Mouse (Mus musculus) G1E (cell line): Measurements from ENCODE around the gene Tnfrsf13c. TPM values are rescaled to one million over a fixed set of nuclear protein-coding genes. Genes with fewer than 3 reads are reported as not detected.
A peak's percentile ranks its signal among the peaks of the same experiment; 100 is the strongest.

ENCODE experiments used
- ATAC-seq: 2 replicates; pipeline ENCODE4 v1.8.0; 2016; ENCODE audit warnings: mild to moderate bottlenecking; ENCODE audit not compliant: insufficient number of reproducible peaks, poor library complexity, low FRiP score, severe bottlenecking; ENCODE audit errors: extremely low read depth
- DNase-seq: peaks from one replicate; pipeline ENCODE4 v3.0.0; 2012; ENCODE audit warnings: low spot score
- H3K27me3 ChIP-seq: 2 replicates; pipeline ENCODE4 v1.6.1; 2012; ENCODE audit warnings: mild to moderate bottlenecking, low read length, inconsistent platforms; ENCODE audit not compliant: insufficient read depth
- H3K36me3 ChIP-seq: replicated peaks from 2 replicates; pipeline ENCODE3; 2012; ENCODE audit warnings: mild to moderate bottlenecking, inconsistent platforms
- H3K4me1 ChIP-seq: 2 replicates; pipeline ENCODE4 v1.6.1; 2012; ENCODE audit warnings: low read depth, low read length, inconsistent platforms, mixed read lengths; ENCODE audit not compliant: insufficient read depth
- H3K4me3 ChIP-seq: 2 replicates; pipeline ENCODE4 v1.5.1; 2012; ENCODE audit warnings: low read depth, mild to moderate bottlenecking, inconsistent platforms, low read length, moderate library complexity, mixed read lengths
- H3K9me3 ChIP-seq: replicated peaks from 2 replicates; pipeline ENCODE4 v1.6.1; 2012; ENCODE audit warnings: inconsistent platforms
- CTCF ChIP-seq: IDR thresholded peaks from 2 replicates; pipeline ENCODE4 v1.5.1; 2012; ENCODE audit warnings: low read depth, low read length, inconsistent platforms, mixed read lengths
- GATA1 ChIP-seq: IDR thresholded peaks from 2 replicates; pipeline ENCODE4 v1.6.1; 2012; ENCODE audit warnings: borderline replicate concordance, low read length, inconsistent platforms, mixed read lengths
- GATA2 ChIP-seq: IDR thresholded peaks from 2 replicates; pipeline ENCODE4 v1.6.1; 2012; ENCODE audit warnings: low read depth, low read length, inconsistent platforms, borderline replicate concordance
- POLR2AphosphoS5 ChIP-seq: IDR thresholded peaks from 2 replicates; pipeline ENCODE4 v1.6.1; 2012; ENCODE audit warnings: low read depth, low read length, inconsistent platforms; ENCODE audit not compliant: insufficient replicate concordance
- TAL1 ChIP-seq: conservative IDR thresholded peaks from 2 replicates; pipeline ENCODE4 v1.6.1; 2012; ENCODE audit warnings: low read depth, low read length, inconsistent platforms, mixed read lengths
- polyA plus RNA-seq: library from polyadenylated mRNA; stranded (reverse); fragments of >175 nt; gene quantifications from 2 replicates; pipeline ENCODE4 v1.2.3, GENCODE M21; 2012
- total RNA-seq, 2 experiments: library from RNA; stranded (forward) in 1 of 2; stranded (reverse) in 1 of 2; fragments of 200-1000 nt in 1 of 2; fragments of >200 nt in 1 of 2; fragmentation: Nextera tagmentation in 1 of 2; gene quantifications; 2 replicates each; pipeline ENCODE4 v1.2.3; 2014 to 2017

Gene Tnfrsf13c
- total and polyA plus RNA-seq, 3 experiments = 0.65 to 1.6 (median 0.71) TPM

GRCm38 (mm10) chr15:82183596-82183995 is 40.6 kb downstream of the Tnfrsf13c start:
- TF ChIP-seq CTCF = no peak
- no peak for TF ChIP-seq POLR2AphosphoS5
- TF ChIP-seq GATA2 = no peak
- no peak for TF ChIP-seq TAL1
- TF ChIP-seq GATA1 = no peak
- H3K9me3 ChIP-seq = peaks cover 23% of the 10 kb centered on the region
- DNase-seq = no peak
- H3K36me3 ChIP-seq = peaks cover 100% of the 10 kb centered on the region
- H3K4me1 ChIP-seq = peaks cover 60% of the 10 kb centered on the region
- H3K27me3 ChIP-seq = peaks cover 4% of the 10 kb centered on the region; the same call in 1 of the 2 replicates
- peak overlapping the region; percentile 46; the same call in 1 of the 2 replicates for H3K4me3 ChIP-seq
- ATAC-seq = no peak

DNA sequence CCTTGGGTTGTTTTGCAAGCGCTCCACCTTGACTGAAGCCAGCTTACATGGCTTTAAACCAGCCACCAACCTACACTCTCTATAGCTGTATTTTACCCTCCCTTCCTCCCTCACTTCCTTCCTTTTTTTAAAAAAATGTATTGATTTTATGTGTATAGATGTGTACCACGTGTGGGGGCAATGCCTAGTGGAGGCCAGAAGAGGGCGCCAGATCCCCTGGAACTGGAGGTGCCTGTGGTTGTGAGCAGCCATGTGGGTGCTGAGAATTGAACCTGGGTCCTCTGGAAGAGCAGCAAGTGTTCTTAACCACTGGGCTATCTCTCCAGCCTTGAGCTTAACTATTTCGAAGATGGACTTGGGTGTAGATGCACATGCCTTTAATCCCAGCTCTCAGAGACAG is 41.9 kb downstream of the Tnfrsf13c start:
- ATAC-seq = no peak

DNA sequence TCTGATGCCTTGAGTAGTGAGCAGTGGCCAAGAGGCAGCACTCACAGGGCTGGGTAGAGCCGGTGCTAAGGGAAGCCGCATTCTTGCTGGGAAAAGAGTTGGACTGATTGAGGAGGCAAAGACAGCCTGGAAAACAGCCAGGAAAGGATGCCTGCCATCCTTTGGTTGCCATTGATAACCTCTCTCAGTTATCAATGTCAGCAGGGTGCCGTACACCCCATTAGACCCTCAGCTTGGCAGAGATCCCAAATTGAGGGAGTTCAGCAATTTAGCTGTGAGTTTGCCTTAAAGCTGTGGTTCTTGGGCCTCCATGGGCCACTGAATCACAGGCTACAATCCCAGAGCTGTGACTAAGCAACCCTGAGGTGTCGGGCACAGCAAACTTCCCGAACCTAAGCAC is 43.0 kb downstream of the Tnfrsf13c start:
- Histone ChIP-seq H3K4me1 (peaks cover 41% of the 10 kb centered on the region), H3K9me3 (peaks cover 18% of the 10 kb centered on the region), H3K4me3 (no peak overlapping the region), H3K27me3 (peaks cover 4% of the 10 kb centered on the region; the same call in 1 of the 2 replicates), H3K36me3 (peaks cover 99% of the 10 kb centered on the region)
- DNase-seq = peak; percentile 40
- TF ChIP-seq POLR2AphosphoS5 (no peak), CTCF (no peak), TAL1 (no peak), GATA2 (no peak), GATA1 (no peak)
- ATAC-seq = no peak

More for the DNA sequence above, 41.9 kb downstream of the Tnfrsf13c start:
- peaks cover 4% of the 10 kb centered on the region; the same call in 1 of the 2 replicates for H3K27me3 ChIP-seq
- peaks cover 100% of the 10 kb centered on the region for H3K36me3 ChIP-seq
- peak overlapping the region; percentile 33; the same call in 1 of the 2 replicates for H3K4me3 ChIP-seq
- peaks cover 52% of the 10 kb centered on the region for H3K4me1 ChIP-seq
- TF ChIP-seq TAL1 (no peak), GATA2 (no peak), POLR2AphosphoS5 (no peak), GATA1 (no peak), CTCF (no peak)
- H3K9me3 ChIP-seq = peaks cover 23% of the 10 kb centered on the region
- no peak for DNase-seq

DNA sequence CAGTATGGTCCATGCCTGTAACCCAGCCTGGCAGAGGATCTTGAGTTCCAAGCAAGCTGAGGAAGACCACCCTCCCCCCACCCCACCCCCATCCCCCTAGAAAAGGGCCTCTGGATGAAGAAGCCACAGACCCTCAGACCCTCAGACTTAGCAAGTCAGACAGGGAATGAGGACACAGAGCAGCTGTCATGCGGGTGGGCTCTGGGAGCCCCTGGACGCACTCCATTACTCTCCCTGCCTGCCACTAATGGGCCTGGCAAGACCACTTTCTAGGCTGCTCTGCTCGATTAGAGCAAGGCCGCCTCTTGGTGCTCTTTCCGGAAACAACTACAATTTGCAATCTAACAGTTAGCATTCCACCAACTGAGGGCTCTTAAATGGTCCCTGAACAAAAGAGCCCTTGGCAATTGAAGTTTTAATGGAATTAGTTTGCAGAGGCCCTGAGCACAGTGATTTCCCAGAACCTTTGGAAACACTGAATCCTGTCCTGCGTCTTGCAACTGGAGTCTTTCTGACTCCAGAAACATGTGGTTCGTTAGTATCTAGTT is 46.4 kb downstream of the Tnfrsf13c start:
- peaks cover 4% of the 10 kb centered on the region; the same call in 1 of the 2 replicates for H3K27me3 ChIP-seq
- H3K36me3 ChIP-seq = peaks cover 98% of the 10 kb centered on the region
- ATAC-seq (no peak), DNase-seq (no peak)
- TF ChIP-seq POLR2AphosphoS5 (no peak), TAL1 (no peak), CTCF (no peak), GATA2 (no peak), GATA1 (no peak)
- no peak overlapping the region for H3K4me3 ChIP-seq
- H3K9me3 ChIP-seq = peaks cover 18% of the 10 kb centered on the region
- H3K4me1 ChIP-seq = peaks cover 7% of the 10 kb centered on the region

DNA sequence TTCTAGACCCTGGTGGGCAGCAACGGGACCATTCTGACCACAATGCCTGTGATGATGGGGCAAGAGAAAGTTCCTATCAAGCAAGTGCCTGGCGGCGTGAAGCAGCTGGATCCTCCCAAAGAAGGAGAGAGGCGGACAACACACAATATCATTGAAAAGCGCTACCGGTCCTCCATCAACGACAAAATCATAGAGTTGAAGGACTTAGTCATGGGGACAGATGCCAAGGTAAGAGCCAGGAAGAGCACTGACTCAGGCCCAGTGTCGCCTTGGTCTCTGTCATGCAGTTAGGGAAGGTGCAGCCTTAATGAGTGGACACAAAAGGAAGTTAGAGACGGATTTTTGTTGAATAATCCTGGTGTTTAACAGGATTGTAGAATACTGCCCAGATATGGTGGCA is 49.1 kb downstream of the Tnfrsf13c start:
- ATAC-seq (no peak), DNase-seq (no peak)
- Histone ChIP-seq H3K4me1 (no peaks in the 10 kb centered on the region; the same call in 1 of the 2 replicates), H3K27me3 (no peaks in the 10 kb centered on the region), H3K4me3 (no peak overlapping the region), H3K9me3 (peaks cover 6% of the 10 kb centered on the region; the same call in 1 of the 2 replicates), H3K36me3 (peaks cover 98% of the 10 kb centered on the region)
- no peak for TF ChIP-seq TAL1
- TF ChIP-seq CTCF = no peak
- no peak for TF ChIP-seq POLR2AphosphoS5
- TF ChIP-seq GATA1 = no peak
- no peak for TF ChIP-seq GATA2

DNA sequence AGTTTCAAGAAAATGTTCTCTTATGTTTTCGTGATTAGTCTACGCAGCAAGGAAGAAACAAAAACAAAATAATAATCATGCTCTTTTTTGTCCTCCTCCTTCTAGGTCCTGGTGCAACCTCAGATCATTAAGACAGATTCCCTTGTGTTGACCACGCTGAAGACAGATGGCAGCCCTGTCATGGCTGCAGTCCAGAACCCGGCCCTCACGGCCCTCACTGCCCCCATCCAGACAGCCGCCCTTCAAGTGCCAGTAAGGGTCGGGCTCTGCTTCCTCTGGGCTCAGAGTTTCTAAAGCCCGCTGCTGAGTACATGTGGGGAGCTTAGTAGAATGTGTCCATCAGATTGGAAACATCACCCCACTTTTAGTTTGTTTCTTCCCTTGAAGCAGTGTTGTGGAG is 51.5 kb downstream of the Tnfrsf13c start:
- ATAC-seq (no peak), DNase-seq (no peak)
- no peaks in the 10 kb centered on the region for H3K27me3 ChIP-seq
- H3K4me1 ChIP-seq = peaks cover 15% of the 10 kb centered on the region
- TF ChIP-seq CTCF (no peak), GATA1 (no peak), POLR2AphosphoS5 (no peak), TAL1 (no peak), GATA2 (no peak)
- H3K4me3 ChIP-seq = no peak overlapping the region
- no peaks in the 10 kb centered on the region for H3K9me3 ChIP-seq
- H3K36me3 ChIP-seq = peaks cover 98% of the 10 kb centered on the region

Other genes starting within 250 kb of the Tnfrsf13c start
Only the 20 nearest of the 21 such genes appear.
- 49.8 and 50.1 TPM in 2 replicates for gene Xrcc6, start 236.5 kb downstream of the Tnfrsf13c start, total RNA-seq (2014; fragmentation: Nextera tagmentation)
- 114 and 154 TPM in 2 replicates for gene Xrcc6, start 236.5 kb downstream of the Tnfrsf13c start, total RNA-seq (2017)
- gene Xrcc6, start 236.5 kb downstream of the Tnfrsf13c start, polyA plus RNA-seq = 10.1 and 12.4 TPM in 2 replicates
- 38.2 and 57.9 TPM in 2 replicates for gene Desi1, start 190.5 kb downstream of the Tnfrsf13c start, total RNA-seq (2014; fragmentation: Nextera tagmentation)
- gene Desi1, start 190.5 kb downstream of the Tnfrsf13c start, total RNA-seq (2017) = 5.4 and 6.1 TPM in 2 replicates
- 45.4 and 60.0 TPM in 2 replicates for gene Desi1, start 190.5 kb downstream of the Tnfrsf13c start, polyA plus RNA-seq
- 181 TPM in 2 replicates for gene Snu13, start 176.8 kb downstream of the Tnfrsf13c start, total RNA-seq (2014; fragmentation: Nextera tagmentation)
- gene Snu13, start 176.8 kb downstream of the Tnfrsf13c start, total RNA-seq (2017) = 269 and 279 TPM in 2 replicates
- gene Snu13, start 176.8 kb downstream of the Tnfrsf13c start, polyA plus RNA-seq = 80.5 and 283 TPM in 2 replicates
- not detected in 2 replicates for gene 4930407I10Rik, start 165.2 kb downstream of the Tnfrsf13c start, total RNA-seq (2014; fragmentation: Nextera tagmentation)
- 0.16 TPM in 1 of 2 replicates, not detected in the other for gene 4930407I10Rik, start 165.2 kb downstream of the Tnfrsf13c start, total RNA-seq (2017)
- gene 4930407I10Rik, start 165.2 kb downstream of the Tnfrsf13c start, polyA plus RNA-seq = not detected in 2 replicates
- gene Mei1, start 154.4 kb downstream of the Tnfrsf13c start, total RNA-seq (2014; fragmentation: Nextera tagmentation) = not detected in 2 replicates
- gene Mei1, start 154.4 kb downstream of the Tnfrsf13c start, total RNA-seq (2017) = 0.05 TPM in 1 of 2 replicates, not detected in the other
- not detected in 2 replicates for gene Mei1, start 154.4 kb downstream of the Tnfrsf13c start, polyA plus RNA-seq
- 9.0 and 16.7 TPM in 2 replicates for gene Ccdc134, start 96.4 kb downstream of the Tnfrsf13c start, total RNA-seq (2014; fragmentation: Nextera tagmentation)
- 29.7 and 31.7 TPM in 2 replicates for gene Ccdc134, start 96.4 kb downstream of the Tnfrsf13c start, total RNA-seq (2017)
- gene Ccdc134, start 96.4 kb downstream of the Tnfrsf13c start, polyA plus RNA-seq = 5.5 and 13.9 TPM in 2 replicates
- 97.6 and 164 TPM in 2 replicates for gene Srebf2, start 77.2 kb downstream of the Tnfrsf13c start, total RNA-seq (2014; fragmentation: Nextera tagmentation)
- 42.5 and 48.5 TPM in 2 replicates for gene Srebf2, start 77.2 kb downstream of the Tnfrsf13c start, total RNA-seq (2017)
- 440 and 648 TPM in 2 replicates for gene Srebf2, start 77.2 kb downstream of the Tnfrsf13c start, polyA plus RNA-seq
- not detected in 2 replicates for gene Shisa8, start 11.6 kb downstream of the Tnfrsf13c start, total RNA-seq (2014; fragmentation: Nextera tagmentation)
- gene Shisa8, start 11.6 kb downstream of the Tnfrsf13c start, total RNA-seq (2017) = 0.05 TPM in 1 of 2 replicates, not detected in the other
- not detected in 2 replicates for gene Shisa8, start 11.6 kb downstream of the Tnfrsf13c start, polyA plus RNA-seq
- 70.7 and 84.1 TPM in 2 replicates for gene Cenpm, start 20.4 kb upstream of the Tnfrsf13c start, total RNA-seq (2014; fragmentation: Nextera tagmentation)
- 13.7 and 15.7 TPM in 2 replicates for gene Cenpm, start 20.4 kb upstream of the Tnfrsf13c start, total RNA-seq (2017)
- gene Cenpm, start 20.4 kb upstream of the Tnfrsf13c start, polyA plus RNA-seq = 103 and 105 TPM in 2 replicates
- not detected in 2 replicates for gene 1500009C09Rik, start 28.0 kb upstream of the Tnfrsf13c start, total RNA-seq (2014; fragmentation: Nextera tagmentation)
- not detected in 2 replicates for gene 1500009C09Rik, start 28.0 kb upstream of the Tnfrsf13c start, total RNA-seq (2017)
- not detected in 2 replicates for gene 1500009C09Rik, start 28.0 kb upstream of the Tnfrsf13c start, polyA plus RNA-seq
- gene Sept3, start 50.5 kb upstream of the Tnfrsf13c start, total RNA-seq (2014; fragmentation: Nextera tagmentation) = not detected in 2 replicates
- 0.05 and 0.12 TPM in 2 replicates for gene Sept3, start 50.5 kb upstream of the Tnfrsf13c start, total RNA-seq (2017)
- not detected in 2 replicates for gene Sept3, start 50.5 kb upstream of the Tnfrsf13c start, polyA plus RNA-seq
- gene Wbp2nl, start 74.6 kb upstream of the Tnfrsf13c start, total RNA-seq (2014; fragmentation: Nextera tagmentation) = not detected in 2 replicates
- gene Wbp2nl, start 74.6 kb upstream of the Tnfrsf13c start, total RNA-seq (2017) = 0.11 TPM in 1 of 2 replicates, not detected in the other
- gene Wbp2nl, start 74.6 kb upstream of the Tnfrsf13c start, polyA plus RNA-seq = not detected in 2 replicates
- gene Naga, start 114.6 kb upstream of the Tnfrsf13c start, total RNA-seq (2014; fragmentation: Nextera tagmentation) = 190 and 198 TPM in 2 replicates
- 200 and 229 TPM in 2 replicates for gene Naga, start 114.6 kb upstream of the Tnfrsf13c start, total RNA-seq (2017)
- 274 and 333 TPM in 2 replicates for gene Naga, start 114.6 kb upstream of the Tnfrsf13c start, polyA plus RNA-seq
- gene Pheta2, start 114.6 kb upstream of the Tnfrsf13c start, total RNA-seq (2014; fragmentation: Nextera tagmentation) = 50.8 and 67.8 TPM in 2 replicates
- gene Pheta2, start 114.6 kb upstream of the Tnfrsf13c start, total RNA-seq (2017) = 37.9 and 42.2 TPM in 2 replicates
- gene Pheta2, start 114.6 kb upstream of the Tnfrsf13c start, polyA plus RNA-seq = 12.5 and 18.8 TPM in 2 replicates
- 68.2 and 118 TPM in 2 replicates for gene Smdt1, start 114.6 kb upstream of the Tnfrsf13c start, total RNA-seq (2014; fragmentation: Nextera tagmentation)
- 115 and 129 TPM in 2 replicates for gene Smdt1, start 114.6 kb upstream of the Tnfrsf13c start, total RNA-seq (2017)
- 116 and 137 TPM in 2 replicates for gene Smdt1, start 114.6 kb upstream of the Tnfrsf13c start, polyA plus RNA-seq
- 117 and 124 TPM in 2 replicates for gene Ndufa6, start 130.0 kb upstream of the Tnfrsf13c start, total RNA-seq (2014; fragmentation: Nextera tagmentation)
- 344 and 364 TPM in 2 replicates for gene Ndufa6, start 130.0 kb upstream of the Tnfrsf13c start, total RNA-seq (2017)
- gene Ndufa6, start 130.0 kb upstream of the Tnfrsf13c start, polyA plus RNA-seq = 215 and 331 TPM in 2 replicates
- not detected in 2 replicates for gene Cyp2d22, start 155.9 kb upstream of the Tnfrsf13c start, total RNA-seq (2014; fragmentation: Nextera tagmentation)
- gene Cyp2d22, start 155.9 kb upstream of the Tnfrsf13c start, total RNA-seq (2017) = 0.11 and 1.0 TPM in 2 replicates
- gene Cyp2d22, start 155.9 kb upstream of the Tnfrsf13c start, polyA plus RNA-seq = not detected in 2 replicates
- not detected in 2 replicates for gene Cyp2d11, start 169.7 kb upstream of the Tnfrsf13c start, total RNA-seq (2014; fragmentation: Nextera tagmentation)
- not detected in 2 replicates for gene Cyp2d11, start 169.7 kb upstream of the Tnfrsf13c start, total RNA-seq (2017)
- not detected in 2 replicates for gene Cyp2d11, start 169.7 kb upstream of the Tnfrsf13c start, polyA plus RNA-seq
- not detected in 2 replicates for gene Cyp2d10, start 182.8 kb upstream of the Tnfrsf13c start, total RNA-seq (2014; fragmentation: Nextera tagmentation)
- gene Cyp2d10, start 182.8 kb upstream of the Tnfrsf13c start, total RNA-seq (2017) = 0.05 TPM in 1 of 2 replicates, not detected in the other
- not detected in 2 replicates for gene Cyp2d10, start 182.8 kb upstream of the Tnfrsf13c start, polyA plus RNA-seq
- gene Cyp2d9, start 209.1 kb upstream of the Tnfrsf13c start, total RNA-seq (2014; fragmentation: Nextera tagmentation) = not detected in 2 replicates
- gene Cyp2d9, start 209.1 kb upstream of the Tnfrsf13c start, total RNA-seq (2017) = 0.44 and 0.70 TPM in 2 replicates
- gene Cyp2d9, start 209.1 kb upstream of the Tnfrsf13c start, polyA plus RNA-seq = not detected in 2 replicates